10 mouse cellular contexts compared by ENCODE assay signal in genomic region chr4:124154627-124155026, GRCm38 (mm10).
"Had no signal": no experiment of that assay in that cellular context is flagged by ENCODE, and none has a peak within 500 bp of the region (broad histone marks: within the 10 kb centered on the region; RNA-seq: fewer than 3 reads in every experiment).

No protein-coding gene starts in this region.

- H3K9ac ChIP-seq: limb, embryonic 15.5 days; liver, embryonic 12.5 days; midbrain, embryonic 15.5 days had no signal

- H3K36me3 ChIP-seq: limb, embryonic 15.5 days; liver, embryonic 12.5 days; midbrain, embryonic 10.5 days; midbrain, embryonic 15.5 days had no signal

- H3K4me2 ChIP-seq: limb, embryonic 15.5 days; liver, embryonic 12.5 days; midbrain, embryonic 15.5 days had no signal

- DNase-seq: kidney, adult 2 months; kidney, postnatal 36 days; layer of hippocampus, adult 9-11 months; layer of hippocampus, postnatal 36 days; right cerebral cortex, postnatal 14 days; thymus, postnatal 4 days had no signal

- H3K27ac ChIP-seq: limb, embryonic 15.5 days; liver, embryonic 12.5 days; midbrain, embryonic 10.5 days; midbrain, embryonic 15.5 days had no signal

- H3K4me1 ChIP-seq: liver, embryonic 12.5 days had no signal

- H3K27me3 ChIP-seq: midbrain, embryonic 15.5 days had no signal

- H3K9me3 ChIP-seq: limb, embryonic 15.5 days; midbrain, embryonic 15.5 days had no signal

- ATAC-seq: liver, embryonic 12.5 days; midbrain, embryonic 15.5 days had no signal

- H3K4me3 ChIP-seq: limb, embryonic 15.5 days; liver, embryonic 12.5 days; midbrain, embryonic 10.5 days; midbrain, embryonic 15.5 days had no signal
